Mouse (Mus musculus) liver, embryonic 11.5 days (tissue): Measurements from ENCODE around the gene Mrvi1. TPM values are rescaled to one million over a fixed set of nuclear protein-coding genes. Genes with fewer than 3 reads are reported as not detected.

Experiments used
- ATAC-seq: fragments of 200-750 bp; cut with Nextera tagmentation; replicated peaks from 2 replicates; pipeline ENCODE4 v1.8.0; 2017; ENCODE audit warnings: moderate number of reproducible peaks, mild to moderate bottlenecking, moderate TSS enrichment, moderate library complexity; ENCODE audit not compliant: low FRiP score
- DNase-seq: peaks from one replicate; pipeline ENCODE4 v3.0.0-alpha.2; 2017; ENCODE audit warnings: low spot score
- H3K27ac ChIP-seq: fragments of 300-500 bp; sonication (generic); 2 replicates; pipeline ENCODE4 v1.5.1; 2014; ENCODE audit warnings: mild to moderate bottlenecking, low read depth, low read length, control low read depth
- H3K27me3 ChIP-seq: fragments of 300-500 bp; sonication (generic); replicated peaks from 2 replicates; pipeline ENCODE4 v1.6.1; 2014; ENCODE audit warnings: low read length, mixed read lengths; ENCODE audit not compliant: control insufficient read depth, insufficient read depth
- H3K36me3 ChIP-seq: fragments of 300-500 bp; sonication (generic); 2 replicates; pipeline ENCODE4 v1.6.1; 2014; ENCODE audit warnings: mild to moderate bottlenecking, low read length, moderate library complexity, mixed read lengths; ENCODE audit not compliant: control insufficient read depth, insufficient read depth
- H3K4me1 ChIP-seq: fragments of 300-500 bp; sonication (generic); replicated peaks from 2 replicates; pipeline ENCODE4 v1.6.1; 2014; ENCODE audit warnings: low read length, mixed read lengths; ENCODE audit not compliant: control insufficient read depth, insufficient read depth
- H3K4me2 ChIP-seq: fragments of 300-500 bp; sonication (generic); 2 replicates; pipeline ENCODE4 v1.6.1; 2014; ENCODE audit warnings: mild to moderate bottlenecking, control low read depth, moderate library complexity
- H3K4me3 ChIP-seq: fragments of 300-500 bp; sonication (generic); 2 replicates; pipeline ENCODE4 v1.5.1; 2014; ENCODE audit warnings: low read depth, low read length, control low read depth
- H3K9ac ChIP-seq: fragments of 300-500 bp; sonication (generic); 2 replicates; pipeline ENCODE4 v1.6.1; 2014; ENCODE audit warnings: low read depth, low read length, control low read depth
- H3K9me3 ChIP-seq: fragments of 300-500 bp; sonication (generic); 2 replicates; pipeline ENCODE4 v1.6.1; 2016; ENCODE audit warnings: low read length, inconsistent platforms, mixed read lengths; ENCODE audit not compliant: control insufficient read depth
- WGBS: fragments of 180-500 bp; shearing (Covaris S2); extraction: QIAGEN DNeasy Blood & Tissue Kit; methylation state at CpG from one replicate; pipeline ENCODE4 v1.1.7; 2014; 5-methylcytosine and 5-hydroxymethylcytosine counted together
- polyA plus RNA-seq: library from polyadenylated mRNA; unstranded; fragments of >200 nt; fragmentation: Nextera tagmentation; extraction: Ambion mirVana; gene quantifications from 2 replicates; pipeline ENCODE4 v1.2.1, GENCODE M21; 2014

The Mrvi1 gene
- polyA plus RNA-seq, 1 experiment from 2014 or later, result 20.7 TPM

- Histone ChIP-seq H3K4me2 (no peak overlapping the region), H3K9me3 (0 out of 2 replicates have a peak, but pooled peaks cover 2% of the 10 kb centered on the region), H3K27me3 (no peaks in the 10 kb centered on the region), H3K36me3 (no peaks in the 10 kb centered on the region), H3K9ac (no peak overlapping the region), H3K27ac (no peak overlapping the region), H3K4me1 (peaks cover 27% of the 10 kb centered on the region), H3K4me3 (no peak overlapping the region)
- ATAC-seq, result no peak
- 81% methylated on average over 3 of the region's 3 CpGs for WGBS
- no peak for DNase-seq
Observed at GRCm38 (mm10) chr7:110965387-110965786, 16.9 kb downstream of the Mrvi1 start.

- peaks cover 27% of the 10 kb centered on the region for H3K4me1 ChIP-seq
- 81% methylated on average over 3 of the region's 3 CpGs for WGBS
- 0 out of 2 replicates have a peak, but pooled peaks cover 2% of the 10 kb centered on the region for H3K9me3 ChIP-seq
- H3K36me3 ChIP-seq, result no peaks in the 10 kb centered on the region
- H3K4me2 ChIP-seq, result no peak overlapping the region
- no peak overlapping the region for H3K9ac ChIP-seq
- no peaks in the 10 kb centered on the region for H3K27me3 ChIP-seq
- ATAC-seq, result no peak
- H3K4me3 ChIP-seq, result no peak overlapping the region
- no peak overlapping the region for H3K27ac ChIP-seq
- no peak for DNase-seq
Observed at GRCm38 (mm10) chr7:110963655-110963997, 18.6 kb downstream of the Mrvi1 start.

GRCm38 (mm10) chr7:110962943-110963654 lies 19.2 kb downstream of the Mrvi1 start:
- H3K4me1 ChIP-seq, result peaks cover 27% of the 10 kb centered on the region
- H3K9ac ChIP-seq, result no peak overlapping the region
- ATAC-seq (peak; percentile 70), DNase-seq (no peak)
- 0 out of 2 replicates have a peak, but pooled peaks cover 2% of the 10 kb centered on the region for H3K9me3 ChIP-seq
- H3K4me2 ChIP-seq, result no peak overlapping the region
- no peak overlapping the region for H3K4me3 ChIP-seq
- H3K27ac ChIP-seq, result no peak overlapping the region
- no peaks in the 10 kb centered on the region for H3K36me3 ChIP-seq
- H3K27me3 ChIP-seq, result no peaks in the 10 kb centered on the region
- WGBS, result 52% methylated on average over 9 of the region's 9 CpGs

GRCm38 (mm10) chr7:110962497-110962896 lies 19.8 kb downstream of the Mrvi1 start:
- Histone ChIP-seq H3K9me3 (0 out of 2 replicates have a peak, but pooled peaks cover 2% of the 10 kb centered on the region), H3K9ac (no peak overlapping the region), H3K27ac (no peak overlapping the region), H3K4me3 (no peak overlapping the region), H3K4me2 (no peak overlapping the region; the same call in 1 of the 2 replicates), H3K4me1 (peaks cover 26% of the 10 kb centered on the region), H3K36me3 (no peaks in the 10 kb centered on the region), H3K27me3 (no peaks in the 10 kb centered on the region)
- ATAC-seq (no peak), DNase-seq (no peak)
- whole genome bisulfite sequencing, result 84% methylated on average over 3 of the region's 3 CpGs

GRCm38 (mm10) chr7:110956422-110957170 lies 25.7 kb downstream of the Mrvi1 start:
- peak; percentile 57; the same call in 1 of the 2 replicates for ATAC-seq
- H3K4me2 ChIP-seq, result no peak overlapping the region
- H3K9ac ChIP-seq, result no peak overlapping the region
- no peaks in the 10 kb centered on the region for H3K27me3 ChIP-seq
- H3K27ac ChIP-seq, result peak overlapping the region; percentile 46; the same call in 1 of the 2 replicates
- H3K36me3 ChIP-seq, result no peaks in the 10 kb centered on the region
- H3K4me3 ChIP-seq, result no peak overlapping the region
- peaks cover 12% of the 10 kb centered on the region for H3K4me1 ChIP-seq
- WGBS, result 55% methylated on average over 14 of the region's 14 CpGs
- no peak for DNase-seq
- no peaks in the 10 kb centered on the region for H3K9me3 ChIP-seq

GRCm38 (mm10) chr7:110955576-110955975 lies 26.7 kb downstream of the Mrvi1 start:
- peaks cover 9% of the 10 kb centered on the region for H3K4me1 ChIP-seq
- no peak overlapping the region for H3K4me3 ChIP-seq
- H3K36me3 ChIP-seq, result no peaks in the 10 kb centered on the region
- no peak overlapping the region for H3K9ac ChIP-seq
- H3K27me3 ChIP-seq, result no peaks in the 10 kb centered on the region
- no peak for ATAC-seq
- H3K27ac ChIP-seq, result peak overlapping the region; percentile 46; the same call in 1 of the 2 replicates
- no peak for DNase-seq
- H3K9me3 ChIP-seq, result no peaks in the 10 kb centered on the region
- WGBS, result 53% methylated on average over 2 of the region's 2 CpGs
- H3K4me2 ChIP-seq, result no peak overlapping the region

- H3K36me3 ChIP-seq, result no peaks in the 10 kb centered on the region
- DNase-seq, result no peak
- 0 out of 2 replicates have a peak overlapping the region, but pooled peaks have one; percentile 11 for H3K9ac ChIP-seq
- ATAC-seq, result no peak
- no peaks in the 10 kb centered on the region for H3K9me3 ChIP-seq
- H3K4me2 ChIP-seq, result no peak overlapping the region
- H3K27ac ChIP-seq, result no peak overlapping the region
- WGBS, result 56% methylated on average over 6 of the region's 6 CpGs
- no peak overlapping the region for H3K4me3 ChIP-seq
- H3K27me3 ChIP-seq, result no peaks in the 10 kb centered on the region
- peaks cover 9% of the 10 kb centered on the region for H3K4me1 ChIP-seq
Observed at GRCm38 (mm10) chr7:110954072-110954858, 28.0 kb downstream of the Mrvi1 start.

- Histone ChIP-seq H3K36me3 (no peaks in the 10 kb centered on the region), H3K9ac (no peak overlapping the region), H3K9me3 (no peaks in the 10 kb centered on the region), H3K4me2 (no peak overlapping the region), H3K4me1 (peaks cover 9% of the 10 kb centered on the region), H3K27me3 (no peaks in the 10 kb centered on the region), H3K4me3 (no peak overlapping the region), H3K27ac (no peak overlapping the region)
- DNase-seq (no peak), ATAC-seq (no peak)
- WGBS, result 47% methylated on average over 1 of the region's 1 CpGs
Observed at GRCm38 (mm10) chr7:110953210-110953609, 29.1 kb downstream of the Mrvi1 start.
